Mouse (Mus musculus) brain, embryonic 14.5 days (tissue): ENCODE results near the gene Dysf.

ENCODE experiments used
- CTCF ChIP-seq: fragments of 200-500 bp; IDR thresholded peaks from 2 replicates; pipeline ENCODE4 v1.5.1; 2012; ENCODE audit warnings: inconsistent platforms, mild to moderate bottlenecking, moderate library complexity, borderline replicate concordance; ENCODE audit not compliant: insufficient read depth, insufficient read length; ENCODE audit errors: extremely low read depth
- POLR2A ChIP-seq: fragments of 200-500 bp; IDR thresholded peaks from 2 replicates; pipeline ENCODE4 v1.6.1; 2012; ENCODE audit warnings: mild to moderate bottlenecking, inconsistent platforms, borderline replicate concordance; ENCODE audit not compliant: poor library complexity, insufficient read depth, insufficient read length, severe bottlenecking; ENCODE audit errors: extremely low read depth

GRCm38 (mm10) chr6:84053874-84054530, 45.6 kb downstream of the Dysf start:
- no peak for TF ChIP-seq POLR2A
- no peak for TF ChIP-seq CTCF
